Mouse (Mus musculus): ENCODE results near the gene Car10.
"Not testable (repeated sequence)": the region's sequence is repeated elsewhere in the genome, so short reads cannot be mapped to it uniquely, and the experiment has no call there.

The Car10 gene

DNA sequence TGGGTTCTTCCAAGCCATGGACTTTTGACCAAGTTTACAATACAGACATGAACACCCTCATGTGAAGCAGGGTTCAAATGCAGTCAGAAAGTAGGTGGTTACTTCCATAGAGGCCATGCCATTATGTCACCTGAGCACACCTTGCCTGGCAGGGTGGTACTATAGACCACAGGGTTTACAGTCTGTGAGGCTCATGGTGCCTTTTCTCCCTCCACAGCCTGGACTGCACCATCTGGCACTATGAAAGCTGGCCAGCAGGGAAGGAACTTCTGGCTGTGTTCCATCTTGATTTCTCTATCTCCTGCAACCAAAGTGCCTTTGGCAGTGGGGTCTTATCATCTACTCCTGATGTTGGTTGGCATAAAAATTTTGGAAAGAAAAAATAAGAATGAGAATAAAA lies 295.5 kb downstream of the Car10 start:
- not testable (repeated sequence) for DNase-seq (ENCODE audit: low spot score in 2 of 2)

DNA sequence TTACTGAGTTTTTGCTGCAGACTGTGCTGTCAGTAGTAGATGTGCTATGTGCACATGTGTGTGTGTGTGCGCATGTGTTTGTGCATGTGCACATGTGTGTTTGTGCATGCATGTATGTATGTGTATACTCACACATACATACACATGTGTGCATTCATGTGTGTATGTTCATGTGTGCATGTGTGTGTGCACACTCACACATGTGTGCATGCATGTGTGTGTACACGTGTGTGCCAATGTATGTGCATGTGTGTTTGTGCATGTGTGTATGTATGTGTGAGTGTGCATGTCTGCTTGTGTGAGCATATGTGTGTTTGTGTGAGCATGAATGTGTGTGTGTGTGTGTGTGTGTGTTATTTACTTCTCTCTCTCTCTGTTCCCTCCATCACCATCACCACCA lies 298.5 kb downstream of the Car10 start:
- DNase-seq (ENCODE audit: low spot score in 2 of 2), result no peak

DNA sequence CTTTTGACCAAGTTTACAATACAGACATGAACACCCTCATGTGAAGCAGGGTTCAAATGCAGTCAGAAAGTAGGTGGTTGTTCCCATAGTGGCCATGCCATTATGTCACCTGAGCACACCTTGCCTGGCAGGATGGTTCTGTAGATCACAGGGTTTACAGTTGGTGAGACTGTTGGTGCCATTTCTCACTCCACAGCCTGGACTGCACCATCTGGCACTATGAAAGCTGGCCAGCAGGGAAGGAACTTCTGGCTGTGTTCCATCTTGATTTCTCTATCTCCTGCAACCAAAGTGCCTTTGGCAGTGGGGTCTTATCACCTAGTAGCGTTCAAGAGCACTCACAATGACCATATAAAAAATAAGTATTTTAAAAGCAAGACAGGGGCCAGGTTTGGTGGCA lies 303.3 kb downstream of the Car10 start:
- DNase-seq (ENCODE audit: low spot score in 2 of 2), result not testable (repeated sequence)

DNA sequence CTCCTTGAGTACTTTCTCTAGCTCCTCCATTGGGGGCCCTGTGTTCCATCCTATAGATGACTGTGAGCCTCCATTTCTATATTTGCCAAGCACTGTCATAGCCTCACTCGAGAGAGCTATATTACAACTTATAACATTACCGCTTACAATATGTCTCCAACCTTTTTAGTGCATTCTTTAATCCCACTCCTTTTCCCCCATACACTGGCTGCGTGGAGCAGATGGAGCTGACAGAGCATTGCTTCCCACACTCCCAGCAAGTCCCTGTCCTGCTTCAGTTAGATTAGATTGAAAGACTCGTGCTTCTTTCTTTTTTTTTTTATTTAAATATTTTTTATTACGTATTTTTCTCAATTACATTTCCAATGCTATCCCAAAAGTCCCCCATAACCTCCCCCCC lies 310.2 kb downstream of the Car10 start:
- no peak for DNase-seq (ENCODE audit: low spot score in 2 of 2)

DNA sequence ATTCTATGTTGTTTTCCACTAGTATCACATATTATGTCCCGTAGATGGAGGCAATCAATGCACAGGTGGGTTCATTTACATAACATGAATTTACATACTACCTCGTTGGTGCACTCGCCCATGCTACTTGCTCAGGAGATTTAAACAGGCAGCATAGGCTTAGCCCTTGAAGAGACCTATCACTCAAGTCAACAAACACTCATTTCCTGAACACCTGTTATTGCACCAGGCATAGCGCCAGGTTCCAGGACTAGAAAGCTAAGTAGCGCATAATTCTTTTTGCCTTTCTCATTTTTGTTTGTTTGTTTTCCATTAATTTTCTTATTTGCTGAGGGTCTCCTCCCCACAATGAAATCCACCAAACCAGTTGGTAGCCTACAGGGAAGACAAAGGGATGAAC lies 333.7 kb downstream of the Car10 start:
- DNase-seq (ENCODE audit: low spot score in 2 of 2), result no peak

DNA sequence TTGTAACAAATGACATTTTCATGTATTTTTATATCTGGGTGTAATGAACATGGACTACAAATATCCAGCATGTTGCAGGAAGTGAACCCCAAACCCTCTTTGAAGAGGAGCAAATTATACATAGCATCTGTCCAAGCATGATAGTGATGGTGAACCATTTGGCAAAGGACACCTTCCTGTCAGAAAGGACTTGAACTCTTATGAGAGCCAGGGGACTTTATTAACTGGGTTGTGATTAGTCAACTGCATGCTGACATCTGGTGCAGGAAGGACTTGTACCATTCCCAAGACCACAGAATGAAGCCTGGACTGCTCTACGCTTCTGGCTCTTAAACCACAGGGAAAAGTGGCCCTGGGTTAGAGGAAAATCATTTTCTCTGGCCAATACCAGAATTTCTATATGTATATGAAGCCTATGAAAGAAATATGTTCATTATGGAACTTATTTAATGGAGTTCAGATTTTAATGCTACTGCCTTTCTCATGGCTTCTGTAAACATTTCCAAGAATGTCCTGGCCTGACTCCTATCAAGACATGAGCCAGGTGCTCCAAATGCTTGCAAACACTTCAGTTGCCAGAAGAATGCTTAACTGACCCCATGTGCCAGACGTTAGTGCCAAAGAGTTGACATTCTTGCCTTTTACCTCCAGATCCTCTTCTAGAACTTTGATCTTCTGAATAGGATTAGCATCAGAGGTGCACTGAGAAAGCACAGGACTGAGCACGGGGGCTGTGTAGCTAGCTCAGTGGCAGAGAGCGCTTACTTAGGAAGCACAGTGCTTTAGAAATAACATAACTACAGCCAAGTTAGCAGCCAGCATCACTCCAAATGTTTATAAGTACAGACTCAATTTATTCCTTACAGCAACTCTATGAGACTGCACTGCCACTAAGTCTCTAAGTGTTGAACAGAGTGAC lies 337.4 kb downstream of the Car10 start:
- no peak for DNase-seq (ENCODE audit: low spot score in 2 of 2)

DNA sequence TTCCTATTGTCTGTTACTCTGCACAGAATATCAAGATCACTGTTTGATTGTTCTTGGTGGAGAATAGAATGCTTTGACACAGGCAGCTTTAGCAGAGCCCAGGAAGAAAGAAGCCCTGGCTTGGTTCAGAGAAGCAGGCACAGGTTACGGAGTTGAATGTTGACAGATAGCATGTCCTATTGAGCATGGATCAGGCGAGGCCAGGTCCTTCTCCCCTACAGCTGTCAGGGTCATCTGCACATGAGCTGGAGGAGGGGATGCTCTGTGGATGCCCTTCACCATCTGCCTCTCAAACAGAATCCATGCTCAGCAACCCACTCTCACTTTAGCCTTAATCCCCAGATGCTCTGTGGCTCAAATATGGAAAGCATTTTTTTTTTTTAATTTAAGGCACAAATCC lies 339.1 kb downstream of the Car10 start:
- no peak for DNase-seq (ENCODE audit: low spot score in 2 of 2)

DNA sequence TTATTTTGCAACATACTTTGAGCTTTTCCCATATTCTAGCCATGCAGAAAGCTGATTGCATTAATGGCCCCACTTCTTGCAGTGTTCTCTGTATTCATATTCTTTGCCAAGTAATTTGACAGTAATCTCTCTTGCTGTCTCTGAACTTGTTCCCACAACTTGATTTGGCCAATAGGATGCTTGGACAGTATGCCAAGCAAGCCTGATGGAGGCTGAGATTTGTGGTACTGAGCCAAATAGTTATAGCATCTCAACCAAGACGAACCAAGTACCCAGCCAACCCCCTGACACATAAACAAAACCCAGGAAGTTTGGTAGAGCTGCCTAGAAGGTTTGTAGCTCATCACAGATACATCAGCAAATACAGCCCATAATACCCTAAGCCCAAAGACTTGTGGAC lies 342.6 kb downstream of the Car10 start:
- DNase-seq (ENCODE audit: low spot score in 2 of 2), result no peak

DNA sequence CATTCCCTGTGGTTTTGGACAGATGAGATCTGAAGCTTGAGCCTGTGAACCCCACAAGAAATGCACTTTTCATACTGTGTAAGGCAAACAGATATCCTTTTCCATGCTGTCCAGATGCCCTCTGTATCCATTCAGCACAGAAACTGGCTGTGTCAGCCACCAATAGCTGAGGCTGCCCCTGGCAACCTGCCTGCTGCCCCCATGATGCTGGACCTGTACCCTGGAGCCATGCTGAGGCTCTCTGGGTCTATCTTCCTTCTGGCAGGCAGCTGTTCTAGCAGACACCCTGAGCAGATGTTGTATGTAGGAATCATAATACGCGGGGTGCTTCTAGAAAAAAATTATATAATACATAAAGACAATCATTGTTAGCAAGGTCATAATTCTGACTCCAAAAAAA lies 345.9 kb downstream of the Car10 start:
- no peak for DNase-seq (ENCODE audit: low spot score in 2 of 2)

DNA sequence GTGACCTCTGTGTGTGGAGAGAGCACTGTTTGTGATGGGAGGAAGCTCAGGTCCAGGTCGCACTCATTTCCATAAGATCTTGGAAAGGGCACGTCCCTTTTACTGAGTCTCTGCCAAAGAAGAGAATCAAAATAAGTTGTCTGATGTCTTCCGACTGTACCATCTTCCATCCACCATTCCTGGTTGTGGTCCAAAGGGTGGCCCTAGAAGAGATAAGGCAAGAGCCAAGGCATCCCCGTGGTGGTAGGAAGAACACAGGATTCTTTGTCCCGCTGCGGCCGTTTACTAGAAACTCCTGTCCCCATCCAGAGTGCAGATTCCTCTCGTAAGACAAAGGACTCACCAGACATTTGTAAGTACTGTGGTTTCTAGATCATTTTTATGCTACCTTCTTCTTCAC lies 346.9 kb downstream of the Car10 start:
- DNase-seq (ENCODE audit: low spot score in 2 of 2), result no peak

DNA sequence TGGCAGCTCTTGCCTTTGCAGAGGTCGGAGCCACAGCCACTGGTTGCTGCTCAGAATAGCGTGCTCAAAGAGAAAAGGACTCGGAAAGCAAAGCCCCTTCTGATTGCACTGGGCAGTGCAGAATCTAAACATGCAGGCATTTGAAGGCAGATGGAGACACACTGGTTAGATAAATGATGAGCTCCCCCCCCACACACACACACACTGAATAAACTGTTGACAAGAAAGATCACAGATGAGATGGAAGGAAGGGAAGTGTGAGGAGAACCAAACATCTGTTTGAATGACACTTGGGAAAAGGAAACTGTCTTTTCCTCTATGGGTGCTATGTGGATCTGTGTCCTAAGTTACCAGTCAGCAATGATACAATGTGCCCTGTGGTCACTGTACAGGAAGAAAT lies 349.7 kb downstream of the Car10 start:
- DNase-seq (ENCODE audit: low spot score in 2 of 2), result no peak

DNA sequence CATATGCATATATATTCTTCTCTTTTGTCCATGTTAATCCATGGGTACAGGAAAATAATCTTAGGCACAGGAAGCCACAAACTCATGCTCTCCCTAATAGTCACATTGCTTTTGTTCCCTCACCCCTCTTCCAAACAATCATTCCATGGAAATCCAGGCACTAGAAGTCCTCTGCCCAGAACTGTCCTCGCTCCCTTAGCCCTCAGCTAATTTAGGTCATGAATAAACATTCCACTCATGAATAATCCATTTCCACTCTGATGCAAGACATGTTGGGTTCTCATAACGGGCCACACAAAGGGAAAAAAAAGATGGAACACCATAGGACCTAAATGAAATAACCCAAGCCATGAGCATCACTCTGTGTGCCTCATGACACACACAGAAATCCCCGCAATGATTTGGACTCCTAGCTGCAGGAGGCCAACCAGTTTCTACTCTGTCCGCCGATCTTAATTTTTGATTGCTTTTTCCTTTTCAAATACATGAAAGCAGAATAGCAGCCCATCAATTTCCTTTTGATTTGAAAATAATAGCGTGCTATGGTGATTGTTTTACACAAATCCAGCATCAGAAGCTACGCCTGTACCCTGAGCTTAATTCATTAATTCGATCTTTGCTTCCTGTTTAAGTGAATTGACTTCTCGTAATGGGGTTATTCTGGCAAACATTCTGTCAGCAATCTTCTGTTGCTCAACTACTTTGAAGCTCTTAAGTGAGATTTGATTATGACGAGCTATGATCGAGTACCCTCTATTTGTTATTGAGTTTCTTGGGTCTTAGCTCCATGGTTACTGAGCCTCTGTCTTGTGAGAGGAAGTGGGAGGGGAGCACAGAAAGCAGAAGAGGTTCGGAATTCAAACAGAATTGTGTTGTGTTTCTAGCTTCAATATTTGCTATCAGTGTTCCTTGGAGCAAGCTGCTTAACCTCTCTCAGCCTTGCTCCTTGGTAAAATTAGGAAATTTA lies 350.7 kb downstream of the Car10 start:
- no peak for DNase-seq (ENCODE audit: low spot score in 2 of 2)

DNA sequence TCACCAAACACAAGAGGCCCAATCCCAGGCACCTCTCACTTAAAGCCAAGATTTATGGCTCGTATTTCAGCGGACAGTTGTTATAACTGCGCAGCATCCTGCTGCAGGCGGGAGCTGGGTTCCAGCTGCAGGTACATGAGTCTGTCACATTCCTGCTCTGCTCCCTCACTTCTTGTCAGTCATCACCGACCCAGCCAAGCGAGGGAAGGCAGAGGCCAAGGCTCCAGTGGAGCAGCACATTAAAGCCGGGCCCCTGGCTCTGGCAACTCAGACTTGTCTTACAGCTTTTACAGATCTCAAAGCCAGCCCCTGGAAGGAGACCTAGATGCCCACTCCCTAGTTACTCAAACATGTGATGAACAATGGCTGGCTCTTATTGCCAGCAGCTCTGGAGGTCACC lies 352.7 kb downstream of the Car10 start:
- no peak for DNase-seq (ENCODE audit: low spot score in 2 of 2)

DNA sequence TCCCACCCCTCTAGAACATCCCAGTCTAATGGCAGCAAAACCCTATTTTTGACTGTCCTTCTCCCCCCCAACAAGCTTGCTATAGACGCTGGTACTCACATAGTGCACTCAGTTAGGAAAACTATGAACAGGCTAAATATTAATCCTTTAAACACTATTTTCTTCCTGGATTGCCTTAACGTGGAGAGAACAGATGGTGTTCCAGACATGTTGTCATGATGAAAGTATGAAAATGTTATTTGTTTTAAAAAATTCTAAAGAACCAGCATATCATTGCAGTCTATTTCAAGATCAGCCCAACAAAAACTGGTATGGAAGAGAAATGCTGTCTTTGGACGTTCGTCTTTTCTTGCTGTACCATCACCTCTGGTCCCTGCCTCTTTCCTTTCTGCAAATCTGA lies 368.4 kb downstream of the Car10 start:
- no peak for DNase-seq (ENCODE audit: low spot score in 2 of 2)

DNA sequence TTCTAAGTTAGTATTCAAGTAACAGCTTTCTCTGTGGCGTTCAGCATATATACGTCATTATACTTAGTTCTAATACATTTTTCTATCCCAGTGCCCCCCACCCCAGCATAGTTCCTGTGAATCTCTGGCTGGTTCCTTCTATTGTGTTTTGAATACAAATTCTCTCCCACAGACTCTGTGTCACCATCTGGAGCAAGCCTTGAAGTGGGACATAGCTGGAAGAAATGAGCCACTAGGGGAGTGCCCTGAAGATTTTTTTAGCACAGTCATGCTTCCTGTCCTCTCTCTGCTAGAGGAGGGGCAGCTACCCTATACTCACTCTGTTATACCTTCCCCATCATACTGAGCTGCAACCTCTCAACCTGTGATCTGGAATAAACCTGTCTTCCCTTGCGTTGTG lies 369.9 kb downstream of the Car10 start:
- no peak for DNase-seq (ENCODE audit: low spot score in 2 of 2)

DNA sequence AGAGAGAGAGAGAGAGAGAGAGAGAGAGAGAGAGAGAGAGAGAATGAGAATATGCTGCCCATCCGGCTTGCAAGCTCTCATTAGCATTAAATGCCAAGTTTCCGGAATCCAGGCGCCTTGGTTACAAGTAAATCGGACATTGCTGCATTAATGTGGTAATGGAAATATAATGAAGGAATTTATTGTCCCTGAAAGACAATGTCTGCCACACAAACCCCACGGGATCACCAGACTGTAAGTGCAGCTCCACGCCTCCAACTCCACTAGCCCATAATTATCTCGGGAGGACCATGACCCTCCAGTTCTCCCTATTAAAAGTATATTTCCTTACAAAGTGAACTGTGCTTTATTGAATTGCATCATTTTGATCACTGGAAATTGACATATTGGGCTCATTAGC lies 372.9 kb downstream of the Car10 start:
- no peak for DNase-seq (ENCODE audit: low spot score in 2 of 2)

DNA sequence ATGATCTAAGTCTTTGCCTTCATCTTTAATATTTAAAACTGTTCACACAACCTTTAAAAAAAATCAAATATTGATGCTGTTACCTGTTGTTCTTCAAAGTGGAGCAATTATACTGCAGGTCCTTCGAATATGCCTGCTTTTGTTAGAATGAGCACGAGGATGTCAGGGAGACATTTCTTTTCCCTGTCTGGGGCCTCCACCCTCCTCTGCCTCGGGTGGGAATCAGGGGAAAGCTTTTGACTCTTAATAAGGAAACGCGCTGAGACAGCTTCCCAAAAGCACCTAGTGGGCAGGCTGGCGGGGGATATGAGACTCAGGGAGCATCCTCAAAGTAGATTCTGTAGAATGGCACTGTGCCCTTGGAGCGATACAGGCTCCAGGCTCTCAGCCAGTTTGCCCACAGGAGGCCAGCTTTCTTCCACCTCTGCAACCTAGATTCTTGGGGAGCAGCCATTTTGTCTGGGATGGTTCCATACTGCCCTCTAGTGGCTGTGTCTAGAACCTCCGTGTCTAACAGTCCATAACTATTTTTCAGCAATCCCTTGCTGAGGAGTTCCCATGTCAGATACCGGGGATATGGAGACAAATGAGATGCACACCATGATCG lies 373.8 kb downstream of the Car10 start:
- peak; percentile 58 to 70 for DNase-seq (ENCODE audit: low spot score in 2 of 2)

DNA sequence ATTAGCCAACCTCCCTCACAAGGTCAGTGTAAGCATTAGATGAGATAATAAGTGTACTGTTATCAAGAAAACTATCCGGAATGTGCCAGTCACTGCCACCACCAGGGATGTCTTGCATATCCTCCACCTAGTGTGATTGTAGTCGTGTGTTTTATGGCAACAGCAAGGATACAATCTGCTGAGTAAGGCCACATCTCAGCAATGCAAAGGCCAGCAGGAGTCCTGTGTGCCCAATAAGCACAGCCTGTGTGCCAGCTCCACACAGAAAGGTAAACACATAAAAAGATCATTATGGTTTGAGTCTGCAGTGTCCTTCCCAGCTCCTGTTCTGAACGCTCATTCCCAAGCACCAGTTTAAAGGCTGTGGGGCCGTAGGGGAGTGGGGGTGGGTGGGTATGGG lies 386.8 kb downstream of the Car10 start:
- no peak for DNase-seq (ENCODE audit: low spot score in 2 of 2)

DNA sequence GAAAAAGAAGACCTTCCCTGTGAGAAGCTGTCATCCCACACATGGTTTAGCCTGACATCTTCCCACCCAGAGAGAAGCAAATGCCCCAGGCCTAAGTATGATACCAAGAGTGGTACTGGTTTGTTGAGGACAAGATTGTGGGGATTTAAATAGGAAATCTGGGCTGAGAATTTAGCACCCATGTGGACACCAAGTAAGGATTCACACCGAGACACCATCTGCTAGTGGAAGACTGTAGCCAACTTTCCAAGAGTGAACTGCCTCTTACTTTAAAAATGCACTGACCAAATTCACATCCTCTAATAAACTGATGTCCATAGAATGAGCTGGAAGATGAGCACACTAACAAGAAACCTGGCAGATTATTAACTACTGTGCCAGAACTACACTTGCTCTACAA lies 389.2 kb downstream of the Car10 start:
- no peak for DNase-seq (ENCODE audit: low spot score in 2 of 2)

DNA sequence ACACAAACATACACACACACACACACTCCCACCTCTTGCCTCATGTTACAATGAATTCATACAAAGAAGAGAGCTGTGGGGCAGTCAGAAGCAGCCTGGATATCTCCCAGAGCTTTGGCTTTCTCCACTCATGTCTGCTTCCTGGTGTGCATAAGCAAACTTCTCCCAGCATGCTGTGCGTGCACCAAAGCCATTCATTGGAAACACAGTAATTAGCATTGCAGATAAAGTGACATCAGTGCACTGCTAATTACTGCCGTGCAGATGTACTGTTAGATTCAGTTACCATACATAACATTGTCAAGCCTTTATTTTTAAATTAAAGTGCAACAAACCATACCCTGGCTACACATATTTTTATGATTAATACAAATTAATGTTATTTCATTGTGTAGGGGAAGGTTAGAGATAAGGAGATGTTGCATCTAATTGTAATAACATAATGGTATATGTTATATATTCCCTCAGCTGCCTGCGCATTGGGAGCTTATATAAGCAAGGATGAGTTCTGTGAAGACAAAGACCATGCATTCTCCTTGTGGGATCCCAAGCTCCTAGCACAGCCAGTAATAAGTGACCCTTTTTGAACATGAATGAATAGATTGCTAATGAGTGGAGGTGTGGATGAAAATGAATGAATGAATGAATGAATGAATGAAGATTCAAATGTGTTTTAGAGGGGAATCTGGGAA lies 390.2 kb downstream of the Car10 start:
- no peak for DNase-seq (ENCODE audit: low spot score in 2 of 2)

DNA sequence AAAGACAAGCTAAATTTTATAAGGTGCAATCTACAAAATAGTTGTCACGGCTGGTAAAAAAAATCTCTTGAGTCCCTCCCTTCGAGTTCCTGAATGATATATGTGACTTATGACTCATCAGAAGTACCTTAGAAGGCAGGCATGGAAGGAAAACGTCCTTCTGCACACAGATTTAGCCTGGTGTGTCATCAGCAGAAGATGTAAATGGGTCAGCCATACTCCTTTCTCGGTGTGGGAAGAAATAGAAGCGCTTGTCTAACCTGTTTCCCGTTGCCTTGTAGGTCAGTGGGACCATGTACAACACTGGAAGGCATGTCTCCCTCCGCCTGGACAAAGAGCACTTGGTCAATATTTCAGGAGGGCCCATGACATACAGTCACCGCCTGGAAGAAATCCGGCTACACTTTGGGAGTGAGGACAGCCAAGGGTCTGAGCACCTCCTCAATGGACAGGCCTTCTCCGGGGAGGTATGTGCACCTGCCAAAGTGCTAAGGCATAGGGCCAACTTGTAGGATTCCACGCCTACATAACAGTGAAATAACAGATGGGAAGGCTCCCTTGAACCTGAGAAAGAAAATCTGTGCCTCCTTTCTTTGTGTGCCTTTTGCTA lies 392.5 kb downstream of the Car10 start:
- DNase-seq (ENCODE audit: low spot score in 2 of 2), result no peak
